Mouse (Mus musculus): ENCODE data around the gene Tpi1.
A peak's percentile ranks its signal among the peaks of the same experiment; 100 is the strongest.
"Not testable (repeated sequence)": the region's sequence is repeated elsewhere in the genome, so short reads cannot be mapped to it uniquely, and the experiment has no call there.

Tpi1 gene

DNA sequence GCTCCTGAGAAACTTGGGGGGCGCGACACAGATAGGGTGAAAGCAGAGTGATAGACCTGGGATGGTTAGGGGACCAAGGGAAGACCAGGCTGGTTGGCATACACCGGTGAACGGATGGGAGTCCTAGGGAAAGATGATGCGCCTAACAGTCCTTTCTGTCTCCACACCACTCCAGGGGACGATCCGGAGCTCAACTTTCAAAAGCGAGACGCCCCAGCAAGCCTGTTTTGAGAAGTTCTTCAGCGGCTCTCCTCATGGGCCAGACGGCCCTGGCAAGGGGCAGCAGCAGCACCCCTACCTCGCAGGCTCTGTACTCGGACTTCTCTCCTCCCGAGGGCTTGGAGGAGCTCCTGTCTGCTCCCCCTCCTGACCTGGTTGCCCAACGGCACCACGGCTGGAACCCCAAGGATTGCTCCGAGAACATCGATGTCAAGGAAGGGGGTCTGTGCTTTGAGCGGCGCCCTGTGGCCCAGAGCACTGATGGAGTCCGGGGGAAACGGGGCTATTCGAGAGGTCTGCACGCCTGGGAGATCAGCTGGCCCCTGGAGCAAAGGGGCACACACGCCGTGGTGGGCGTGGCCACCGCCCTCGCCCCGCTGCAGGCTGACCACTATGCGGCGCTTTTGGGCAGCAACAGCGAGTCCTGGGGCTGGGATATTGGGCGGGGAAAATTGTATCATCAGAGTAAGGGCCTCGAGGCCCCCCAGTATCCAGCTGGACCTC lies 4.9 kb downstream of the Tpi1 start:
- DNase-seq (ENCODE audit: low spot score) = peak; percentile 68

GRCm38 (mm10) chr6:124808358-124809012 lies 5.6 kb downstream of the Tpi1 start, which contains the start of gene Spsb2:
Gene Spsb2 (plus strand): TSS chr6:124808661.
- DNase-seq (ENCODE audit: low spot score) = peak; percentile 62

DNA sequence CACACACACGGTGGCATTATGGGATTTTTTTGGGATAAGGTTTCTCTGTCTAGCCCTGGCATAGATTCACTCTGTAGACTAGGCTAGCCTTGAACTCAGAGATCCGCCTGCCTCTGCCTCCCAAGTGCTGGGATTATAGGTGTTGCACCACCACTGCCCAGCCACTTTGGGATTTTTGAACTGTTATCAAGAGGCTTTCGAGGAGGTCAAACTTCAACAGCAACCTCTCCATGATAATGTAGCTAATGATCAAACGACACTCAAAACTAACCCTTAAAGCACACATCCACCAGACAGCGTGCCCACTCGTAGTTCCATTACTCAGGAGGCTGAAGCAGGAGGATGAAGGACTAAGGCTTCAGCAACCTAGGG lies 6.1 kb downstream of the Tpi1 start:
- DNase-seq (ENCODE audit: low spot score) = no peak

GRCm38 (mm10) chr6:124807366-124807765 lies 6.7 kb downstream of the Tpi1 start:
- no peak for DNase-seq (ENCODE audit: low spot score)

- no peak for DNase-seq (ENCODE audit: low spot score)
Measured at GRCm38 (mm10) chr6:124806446-124807140, 7.5 kb downstream of the Tpi1 start.

GRCm38 (mm10) chr6:124805341-124806321 lies 8.5 kb downstream of the Tpi1 start:
- peak; percentile 87 for DNase-seq (ENCODE audit: low spot score)

DNA sequence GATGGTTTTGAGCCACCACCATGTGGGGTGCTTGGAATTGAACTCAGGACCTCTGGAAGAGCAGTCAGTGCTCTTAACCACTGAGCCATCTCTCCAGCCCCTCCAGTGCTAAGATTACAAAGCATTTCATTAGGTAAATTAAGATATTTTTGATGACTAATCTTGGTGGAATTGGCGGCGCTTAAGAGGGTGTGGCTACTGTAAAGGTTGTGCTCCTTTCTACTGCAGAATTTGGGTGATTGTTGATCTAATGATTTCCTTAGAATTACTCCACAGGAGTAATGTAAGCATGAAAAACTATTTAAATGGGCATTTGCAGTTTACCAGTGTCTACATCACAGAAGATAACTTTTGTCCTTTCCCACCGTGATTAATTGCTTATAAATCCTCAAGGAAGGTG lies 9.8 kb downstream of the Tpi1 start:
- no peak for DNase-seq (ENCODE audit: low spot score)

GRCm38 (mm10) chr6:124803691-124804090 lies 10.4 kb downstream of the Tpi1 start:
- DNase-seq (ENCODE audit: low spot score) = not testable (repeated sequence)

DNA sequence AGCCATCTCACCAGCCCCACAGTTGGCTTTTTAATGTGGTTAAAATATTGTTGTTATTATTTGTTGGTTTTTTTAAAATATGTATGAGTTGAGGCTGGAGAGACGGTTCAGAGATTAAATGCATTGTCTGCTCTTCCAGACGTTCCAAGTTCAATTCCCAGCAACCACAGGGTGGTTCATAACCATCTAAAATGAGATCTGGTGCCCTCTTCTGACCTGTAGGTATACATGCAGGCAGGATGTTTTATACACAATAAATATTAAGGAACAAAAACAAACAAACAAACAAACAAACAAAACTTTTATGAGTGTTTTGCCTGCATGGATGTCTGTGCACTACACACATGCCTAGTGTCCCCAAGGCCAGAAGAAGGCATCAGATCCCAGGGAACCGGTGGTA lies 11.0 kb downstream of the Tpi1 start:
- no peak for DNase-seq (ENCODE audit: low spot score)

DNA sequence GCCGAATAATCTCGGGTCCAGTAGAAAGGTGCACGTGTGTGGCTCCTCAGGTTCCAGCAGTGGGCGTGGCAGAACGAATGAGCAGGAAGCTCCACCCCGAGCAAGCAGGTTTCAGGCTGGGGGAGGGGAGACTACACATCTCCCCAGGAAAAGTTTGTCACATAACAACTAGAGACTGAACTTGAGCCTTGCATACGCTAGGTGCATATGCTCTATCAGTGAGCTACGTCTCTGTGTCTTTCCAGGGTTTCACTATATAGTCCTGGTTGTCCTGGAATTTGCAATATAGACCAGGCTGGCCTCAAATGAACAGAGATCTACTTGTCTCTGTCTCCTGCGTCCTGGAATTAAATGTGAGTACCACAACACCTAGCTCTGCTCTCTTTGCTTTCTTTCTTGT lies 11.7 kb downstream of the Tpi1 start:
- DNase-seq (ENCODE audit: low spot score) = not testable (repeated sequence)

DNA sequence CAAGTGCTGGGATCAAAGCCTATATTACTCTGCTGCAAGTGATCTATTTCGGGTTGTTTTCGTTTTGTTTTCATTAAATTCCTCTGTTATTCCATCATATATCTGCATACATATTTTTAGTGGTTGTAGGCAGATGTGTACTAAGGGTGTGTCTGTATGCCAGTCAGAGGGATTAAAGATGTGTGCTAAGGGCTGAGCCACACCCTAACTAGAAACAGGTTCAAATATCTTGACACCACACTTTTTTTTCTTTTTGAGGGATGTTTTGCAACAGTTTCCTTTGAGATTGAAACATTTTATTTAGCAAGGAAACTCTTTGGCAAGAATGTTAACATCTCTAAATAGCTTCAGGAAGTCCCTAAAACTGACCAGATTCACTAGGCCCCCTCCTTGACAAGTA lies 17.9 kb downstream of the Tpi1 start:
- DNase-seq (ENCODE audit: low spot score) = no peak

- no peak for DNase-seq (ENCODE audit: low spot score)
Measured at GRCm38 (mm10) chr6:124795781-124796180, 18.3 kb downstream of the Tpi1 start.

- DNase-seq (ENCODE audit: low spot score) = no peak
Measured at GRCm38 (mm10) chr6:124791911-124792310, 22.2 kb downstream of the Tpi1 start.

GRCm38 (mm10) chr6:124790121-124790520 lies 24.0 kb downstream of the Tpi1 start:
- no peak for DNase-seq (ENCODE audit: low spot score)

DNA sequence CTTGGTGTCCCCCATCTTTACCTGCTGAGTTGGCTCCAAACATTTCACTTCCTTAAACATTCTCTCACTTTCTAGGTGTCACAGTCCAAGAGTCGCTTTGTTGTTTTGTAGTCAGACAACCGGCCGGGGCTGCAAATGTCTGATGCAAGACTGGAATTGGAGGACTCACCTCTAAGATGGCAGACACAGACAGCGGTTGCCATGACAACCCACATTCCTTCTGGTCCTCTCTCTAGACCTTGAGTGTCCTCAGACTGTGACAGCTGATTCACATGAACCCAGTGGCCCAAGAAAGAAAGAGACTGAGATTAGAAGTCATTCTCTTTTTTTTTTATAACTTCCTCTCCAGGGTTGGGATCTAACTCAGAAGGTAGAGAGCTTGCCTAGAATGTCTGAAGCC lies 24.6 kb downstream of the Tpi1 start:
- DNase-seq (ENCODE audit: low spot score) = no peak

DNA sequence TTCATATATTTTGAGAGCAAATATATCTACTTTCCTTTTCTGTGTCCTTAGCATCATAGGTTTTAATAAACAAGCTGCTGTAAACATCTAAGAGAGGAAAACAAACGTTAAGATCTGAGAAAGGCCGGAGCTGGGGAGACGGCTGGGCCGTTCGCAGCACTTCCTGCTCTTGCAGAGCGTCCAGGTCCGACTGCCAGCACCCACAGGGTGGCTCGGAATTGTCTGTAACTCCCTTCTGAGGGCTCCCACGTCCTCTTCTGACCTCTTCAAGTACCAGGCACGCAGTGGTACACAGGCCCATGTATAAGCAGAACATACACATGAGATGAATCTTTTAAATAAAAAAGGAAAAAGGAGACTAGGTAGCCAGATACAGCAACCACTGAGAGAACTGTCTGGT lies 26.4 kb downstream of the Tpi1 start:
- no peak for DNase-seq (ENCODE audit: low spot score)

GRCm38 (mm10) chr6:124786756-124787420 lies 27.2 kb downstream of the Tpi1 start:
- DNase-seq (ENCODE audit: low spot score) = no peak

- DNase-seq (ENCODE audit: low spot score) = no peak
Measured at GRCm38 (mm10) chr6:124782436-124782835, 31.7 kb downstream of the Tpi1 start.

DNA sequence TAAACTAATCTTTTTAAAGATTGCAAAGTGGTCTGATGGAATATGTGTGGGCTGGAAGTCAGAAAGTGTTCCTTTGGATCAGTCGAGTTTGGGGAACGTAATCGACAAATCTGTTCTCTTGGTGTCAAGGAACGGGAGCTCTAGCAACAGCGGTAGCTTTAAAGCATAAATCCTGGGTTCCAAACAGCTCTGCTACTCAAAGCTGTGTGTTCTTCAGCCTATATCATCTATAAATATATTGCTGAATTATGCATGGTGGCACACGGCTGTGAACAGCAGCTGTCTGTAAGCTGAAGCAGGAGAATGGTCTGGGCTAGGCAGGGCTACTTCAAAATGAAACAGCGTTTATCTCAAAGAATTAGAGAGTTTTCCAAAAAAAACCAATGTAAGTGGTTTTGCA lies 33.2 kb downstream of the Tpi1 start:
- DNase-seq (ENCODE audit: low spot score) = no peak

- DNase-seq (ENCODE audit: low spot score) = no peak
Measured at GRCm38 (mm10) chr6:124779984-124780416, 34.1 kb downstream of the Tpi1 start.

- DNase-seq (ENCODE audit: low spot score) = no peak
Measured at GRCm38 (mm10) chr6:124779222-124779983, 34.7 kb downstream of the Tpi1 start, which contains the start of gene Lrrc23. Gene Lrrc23 (minus strand): TSS chr6:124779727.

Measured in ovary, postnatal 10 days (tissue).